Mouse (Mus musculus) hindbrain, embryonic 12.5 days (tissue): ENCODE data around the gene Ehmt1. TPM values are rescaled to one million over a fixed set of nuclear protein-coding genes. Genes with fewer than 3 reads are reported as not detected.

Experiments used
- ATAC-seq: fragments of 200-750 bp; cut with Nextera tagmentation; 2 replicates; pipeline ENCODE4 v1.8.0; 2017; ENCODE audit warnings: moderate TSS enrichment; ENCODE audit not compliant: low FRiP score
- H3K27ac ChIP-seq: fragments of 300-500 bp; sonication (generic); 2 replicates; pipeline ENCODE4 v1.5.1; 2016; ENCODE audit warnings: mild to moderate bottlenecking
- H3K27me3 ChIP-seq: fragments of 300-500 bp; sonication (generic); 2 replicates; pipeline ENCODE4 v1.6.1; 2016; ENCODE audit warnings: mild to moderate bottlenecking
- H3K36me3 ChIP-seq: fragments of 300-500 bp; sonication (generic); 2 replicates; pipeline ENCODE4 v1.6.1; 2016; ENCODE audit warnings: mild to moderate bottlenecking
- H3K4me1 ChIP-seq: fragments of 300-500 bp; sonication (generic); 2 replicates; pipeline ENCODE4 v1.6.1; 2016
- H3K4me2 ChIP-seq: fragments of 300-500 bp; sonication (generic); replicated peaks from 2 replicates; pipeline ENCODE4 v1.6.1; 2016; ENCODE audit warnings: mild to moderate bottlenecking
- H3K4me3 ChIP-seq: fragments of 300-500 bp; sonication (generic); 2 replicates; pipeline ENCODE4 v1.5.1; 2016; ENCODE audit warnings: mild to moderate bottlenecking
- H3K9ac ChIP-seq: fragments of 300-500 bp; sonication (generic); 2 replicates; pipeline ENCODE4 v1.6.1; 2016; ENCODE audit warnings: mild to moderate bottlenecking, moderate library complexity
- H3K9me3 ChIP-seq: fragments of 300-500 bp; sonication (generic); replicated peaks from 2 replicates; pipeline ENCODE4 v1.6.1; 2016; ENCODE audit warnings: mild to moderate bottlenecking
- WGBS: fragments of 180-500 bp; shearing (Covaris S2); methylation state at CpG from one replicate; pipeline ENCODE4 v1.1.7; 2016; 5-methylcytosine and 5-hydroxymethylcytosine counted together
- polyA plus RNA-seq: library from polyadenylated mRNA; unstranded; fragments of >200 nt; fragmentation: Nextera tagmentation; extraction: Ambion mirVana; gene quantifications from 2 replicates; pipeline ENCODE4 v1.2.1, GENCODE M21; 2016

The Ehmt1 gene
- polyA plus RNA-seq, 1 experiment from 2014 or later: 134 TPM

DNA sequence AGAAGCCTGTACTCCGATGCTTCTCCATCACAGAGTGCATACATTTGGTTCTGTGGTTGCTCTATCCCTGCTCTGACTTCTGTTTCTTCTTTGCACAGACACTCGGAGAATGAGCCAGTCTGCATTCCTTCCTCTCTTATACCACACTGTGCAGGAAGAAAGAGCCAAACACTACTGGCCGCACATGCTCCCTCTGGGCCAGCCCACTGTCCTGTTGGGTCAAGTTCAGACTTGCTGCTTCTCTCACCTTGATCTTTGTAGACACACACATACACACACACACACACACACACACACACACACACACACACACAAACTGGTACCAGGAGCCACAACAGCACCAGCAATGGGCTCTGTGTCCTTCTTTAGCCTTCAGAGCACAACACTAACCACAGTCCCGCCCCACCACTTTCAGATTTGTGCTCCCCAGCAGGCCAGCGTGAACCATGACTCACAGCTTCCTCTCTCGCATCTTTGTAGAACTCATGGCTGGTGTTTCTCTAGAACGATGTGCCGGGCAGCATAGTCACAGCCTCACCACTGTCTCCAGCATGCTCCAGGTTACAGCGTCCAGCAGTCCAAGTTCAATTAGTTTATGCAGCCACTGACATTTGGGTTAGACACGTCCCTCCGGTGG, 143.3 kb downstream of the Ehmt1 start:
- Histone ChIP-seq H3K4me1 (peaks cover 7% of the 10 kb centered on the region), H3K27ac (no peak overlapping the region), H3K27me3 (no peaks in the 10 kb centered on the region), H3K4me3 (no peak overlapping the region), H3K9me3 (no peaks in the 10 kb centered on the region), H3K36me3 (no peaks in the 10 kb centered on the region), H3K4me2 (no peak overlapping the region), H3K9ac (no peak overlapping the region)
- no peak for ATAC-seq
- 77% methylated on average over 11 of the region's 11 CpGs for WGBS

DNA sequence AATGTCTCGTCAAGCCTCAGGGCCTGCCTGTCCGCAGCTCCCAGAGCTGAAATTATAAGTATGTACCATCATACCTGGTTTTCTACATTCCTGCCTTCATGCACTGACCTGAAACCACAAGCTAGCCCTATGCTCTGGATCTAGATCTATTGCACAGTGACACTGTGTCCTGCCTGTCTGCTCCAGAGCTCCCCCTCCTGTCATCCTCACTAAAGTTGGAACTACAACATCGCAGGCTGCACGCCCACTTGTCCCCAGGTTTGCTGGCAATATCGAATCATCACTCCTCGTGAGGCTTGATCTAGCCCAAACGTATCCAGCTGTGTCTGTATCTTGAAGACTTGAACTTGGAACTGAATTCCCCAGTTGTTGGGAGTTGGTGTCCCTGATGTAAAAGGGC, 144.6 kb downstream of the Ehmt1 start:
- no peak overlapping the region for H3K27ac ChIP-seq

DNA sequence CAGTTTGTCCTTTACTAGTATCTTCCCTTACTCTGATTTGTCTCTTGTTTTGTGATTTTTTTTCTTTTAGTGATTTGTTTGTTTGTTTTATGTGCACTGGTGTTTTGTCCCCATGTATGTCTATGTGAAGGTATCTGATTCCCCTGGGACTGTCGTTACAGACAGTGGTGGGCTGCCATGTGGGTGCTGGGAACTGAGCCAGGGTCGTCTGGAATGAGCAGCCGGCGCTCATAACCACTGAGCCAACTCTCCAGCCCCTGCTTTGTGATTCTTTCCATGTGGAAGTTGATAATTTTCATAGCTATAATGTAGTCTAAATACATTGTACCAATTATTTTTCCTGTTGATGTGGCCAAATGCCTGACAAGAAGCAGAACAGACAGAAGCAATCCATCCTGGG, 148.6 kb downstream of the Ehmt1 start:
- 87% methylated on average over 4 of the region's 4 CpGs for WGBS
- Histone ChIP-seq H3K4me1 (no peaks in the 10 kb centered on the region), H3K27me3 (no peaks in the 10 kb centered on the region), H3K4me2 (no peak overlapping the region), H3K9me3 (no peaks in the 10 kb centered on the region), H3K4me3 (no peak overlapping the region), H3K36me3 (no peaks in the 10 kb centered on the region), H3K9ac (no peak overlapping the region), H3K27ac (no peak overlapping the region)
- no peak for ATAC-seq

More for the DNA sequence above, 144.6 kb downstream of the Ehmt1 start:
- H3K4me3 ChIP-seq: no peak overlapping the region
- ATAC-seq: no peak
- no peak overlapping the region for H3K9ac ChIP-seq
- no peaks in the 10 kb centered on the region for H3K36me3 ChIP-seq
- H3K9me3 ChIP-seq: no peaks in the 10 kb centered on the region
- no peaks in the 10 kb centered on the region for H3K27me3 ChIP-seq
- 65% methylated on average over 7 of the region's 7 CpGs for WGBS
- H3K4me1 ChIP-seq: peaks cover 7% of the 10 kb centered on the region
- H3K4me2 ChIP-seq: no peak overlapping the region

DNA sequence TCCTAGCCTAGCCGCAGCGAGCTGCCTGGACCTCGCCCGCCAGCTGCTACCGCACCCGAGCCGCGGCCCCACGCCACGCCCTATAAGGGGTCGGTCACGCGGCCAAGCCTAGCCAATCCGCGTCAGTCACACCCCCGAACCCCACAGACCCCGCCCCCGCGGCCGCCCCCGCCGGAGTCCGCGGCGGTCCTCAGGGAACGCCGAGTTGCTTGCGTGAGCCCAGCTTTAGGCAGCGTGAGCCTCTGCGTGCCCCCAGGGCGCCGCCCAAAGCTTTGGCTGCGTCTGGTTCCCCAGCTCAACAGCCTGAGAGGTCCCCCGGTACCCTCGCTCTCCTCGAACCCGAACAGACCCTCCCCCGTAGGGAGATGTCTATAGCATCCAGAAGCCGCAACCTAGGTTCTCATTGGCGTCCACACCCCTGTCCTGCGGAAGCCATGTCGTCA, 156.3 kb downstream of the Ehmt1 start, which contains the start of gene Cacna1b:
Gene Cacna1b (minus strand): TSS at position 38 of the 443 bp plus-strand sequence.
- peak; percentile 95 for ATAC-seq
- H3K9me3 ChIP-seq: no peaks in the 10 kb centered on the region
- peak within 1 kb of the TSS; percentile 83 for H3K27ac ChIP-seq
- peak within 1 kb of the TSS; percentile 79 for H3K4me3 ChIP-seq
- WGBS: under 1% methylated on average over 42 of the region's 42 CpGs
- peak within 1 kb of the TSS; percentile 76 for H3K9ac ChIP-seq
- H3K27me3 ChIP-seq: peaks cover 23% of the 10 kb centered on the region
- H3K4me2 ChIP-seq: peak within 1 kb of the TSS; percentile 98
- H3K36me3 ChIP-seq: no peaks in the 10 kb centered on the region
- H3K4me1 ChIP-seq: peaks cover 16% of the 10 kb centered on the region

DNA sequence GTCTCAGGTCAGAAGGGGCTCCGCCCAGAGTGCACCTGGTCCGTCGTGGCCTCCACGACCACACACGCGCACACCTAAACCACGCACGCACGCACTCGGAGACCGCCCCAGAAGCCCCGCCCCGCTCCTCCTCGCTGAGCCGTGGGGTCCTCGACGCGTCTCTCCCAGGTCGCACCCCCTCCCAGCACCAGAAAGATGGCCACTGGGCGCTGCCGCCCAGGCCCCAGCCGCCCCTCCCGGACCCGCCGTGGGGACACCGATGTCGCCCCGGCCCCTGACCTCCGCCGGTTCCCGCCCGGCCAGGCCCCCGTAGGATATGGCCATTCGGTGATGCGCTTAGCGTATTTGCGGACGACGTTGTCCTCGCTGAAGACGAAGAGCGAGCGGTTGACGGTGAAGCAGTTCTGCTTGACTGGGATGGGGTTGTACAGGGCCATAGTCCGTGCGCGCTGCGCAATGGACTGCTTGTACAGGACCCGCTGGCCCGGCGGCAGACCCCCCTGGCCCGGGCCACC, 156.9 kb downstream of the Ehmt1 start:
- Histone ChIP-seq H3K36me3 (no peaks in the 10 kb centered on the region), H3K4me3 (peak overlapping the region; percentile 79), H3K27me3 (peaks cover 23% of the 10 kb centered on the region), H3K27ac (peak overlapping the region; percentile 83), H3K4me2 (peak overlapping the region; percentile 98), H3K9ac (peak overlapping the region; percentile 76), H3K4me1 (peaks cover 16% of the 10 kb centered on the region), H3K9me3 (no peaks in the 10 kb centered on the region)
- peak; percentile 68 for ATAC-seq
- under 1% methylated on average over 50 of the region's 52 CpGs for WGBS

DNA sequence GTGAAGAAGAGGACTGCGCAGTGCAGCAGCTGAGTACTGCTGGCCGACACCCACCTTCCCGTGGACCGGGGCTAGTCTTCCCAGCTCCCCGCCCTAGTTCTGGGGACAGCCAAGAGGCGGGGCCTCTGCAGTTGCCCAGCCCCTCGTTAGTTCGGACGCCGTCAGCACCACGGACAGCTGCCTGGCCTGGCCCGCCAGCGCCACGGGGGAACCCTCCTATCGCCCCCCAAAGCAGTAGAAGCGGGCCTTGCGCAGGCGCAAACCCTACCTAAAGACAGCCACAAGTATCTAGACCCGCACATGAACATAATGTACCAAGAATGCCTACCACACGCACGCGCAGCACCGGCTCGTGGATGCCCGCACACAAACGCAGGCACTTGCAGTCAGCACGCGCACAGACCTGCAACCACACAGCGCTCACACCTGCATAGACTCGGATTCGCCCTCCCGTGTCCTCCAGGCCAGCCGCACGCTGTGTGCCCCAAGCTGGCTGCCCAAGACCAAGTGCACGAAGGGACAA, 157.4 kb downstream of the Ehmt1 start:
- ATAC-seq: peak; percentile 60

DNA sequence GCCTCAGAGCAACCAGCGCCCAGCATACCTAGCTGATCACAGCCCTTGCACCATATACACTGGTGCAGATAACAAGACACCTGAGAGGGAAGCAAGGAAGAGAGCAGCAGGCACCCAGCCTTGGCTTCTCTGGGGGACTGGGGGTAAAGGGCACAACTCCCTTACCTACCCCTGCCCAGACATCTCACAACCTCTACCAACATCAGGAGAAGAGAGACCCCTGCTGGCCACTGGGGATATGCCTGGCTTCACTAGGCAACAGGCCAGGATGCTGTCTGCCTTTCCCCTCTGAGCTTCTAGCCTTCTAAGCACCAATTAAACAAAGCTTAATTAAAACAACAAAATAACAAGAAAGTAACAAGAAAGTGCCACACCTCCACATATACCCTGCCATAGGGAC, 164.1 kb downstream of the Ehmt1 start:
- Histone ChIP-seq H3K4me1 (no peaks in the 10 kb centered on the region), H3K4me2 (no peak overlapping the region), H3K27ac (no peak overlapping the region), H3K27me3 (no peaks in the 10 kb centered on the region), H3K4me3 (no peak overlapping the region), H3K36me3 (peaks cover 13% of the 10 kb centered on the region; the same call in 1 of the 2 replicates), H3K9me3 (no peaks in the 10 kb centered on the region), H3K9ac (no peak overlapping the region)
- no peak for ATAC-seq
- 92% methylated on average over 1 of the region's 1 CpGs for WGBS

More for the DNA sequence above, 157.4 kb downstream of the Ehmt1 start:
- Histone ChIP-seq H3K4me2 (peak overlapping the region; percentile 98), H3K9me3 (no peaks in the 10 kb centered on the region), H3K36me3 (no peaks in the 10 kb centered on the region; the same call in 1 of the 2 replicates), H3K27ac (no peak overlapping the region), H3K9ac (peak overlapping the region; percentile 76), H3K4me3 (peak overlapping the region; percentile 79), H3K4me1 (peaks cover 16% of the 10 kb centered on the region), H3K27me3 (peaks cover 23% of the 10 kb centered on the region)
- 0% methylated on average over 35 of the region's 35 CpGs for WGBS

DNA sequence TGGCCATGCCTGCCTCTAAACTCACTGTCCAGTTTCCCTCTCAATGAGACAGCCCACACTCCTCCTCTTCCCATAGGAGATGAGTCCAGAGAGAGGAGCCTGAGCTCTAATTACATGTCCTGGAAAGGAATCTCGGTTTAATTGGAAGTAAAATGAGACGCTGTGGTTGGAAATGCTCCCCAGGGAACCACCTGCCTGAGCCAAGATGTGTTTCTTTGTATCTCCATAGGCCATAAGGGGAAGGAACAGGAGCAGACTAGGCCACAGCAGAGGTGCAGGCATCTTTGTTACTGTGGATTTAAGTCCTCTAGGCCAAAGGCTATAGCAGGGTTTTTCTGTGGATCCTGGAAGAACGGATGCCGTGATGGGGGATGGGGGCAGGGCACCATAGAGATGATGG, 166.8 kb downstream of the Ehmt1 start:
- H3K9me3 ChIP-seq: no peaks in the 10 kb centered on the region
- 72% methylated on average over 4 of the region's 4 CpGs for WGBS

DNA sequence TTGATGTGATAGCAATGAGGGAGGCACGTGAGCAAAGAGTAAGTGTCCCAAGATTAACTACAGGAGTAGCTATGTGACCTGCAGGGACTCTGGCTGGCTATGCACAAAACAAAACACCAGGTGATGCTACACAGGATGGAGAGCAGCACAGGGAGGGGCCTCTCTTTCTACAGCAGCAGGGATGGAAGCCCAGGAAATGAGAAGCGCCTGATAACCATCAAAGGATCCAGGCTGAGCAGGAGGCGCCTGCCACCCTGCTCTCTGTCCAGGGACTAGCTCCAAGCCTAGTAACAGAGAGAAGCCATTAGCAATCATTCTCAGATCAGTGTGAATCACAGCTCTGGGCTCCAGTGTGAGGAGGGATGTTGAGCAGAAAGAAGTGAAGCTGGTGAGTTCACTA, 169.4 kb downstream of the Ehmt1 start:
- ATAC-seq: no peak
- Histone ChIP-seq H3K4me1 (no peaks in the 10 kb centered on the region), H3K4me3 (no peak overlapping the region), H3K4me2 (no peak overlapping the region), H3K9me3 (no peaks in the 10 kb centered on the region), H3K27me3 (no peaks in the 10 kb centered on the region), H3K36me3 (peaks cover 22% of the 10 kb centered on the region; the same call in 1 of the 2 replicates), H3K9ac (no peak overlapping the region), H3K27ac (no peak overlapping the region)
- WGBS: 69% methylated on average over 3 of the region's 3 CpGs

More for the DNA sequence above, 166.8 kb downstream of the Ehmt1 start:
- Histone ChIP-seq H3K36me3 (peaks cover 18% of the 10 kb centered on the region), H3K27ac (no peak overlapping the region), H3K4me2 (no peak overlapping the region), H3K4me1 (no peaks in the 10 kb centered on the region), H3K4me3 (no peak overlapping the region), H3K9ac (no peak overlapping the region), H3K27me3 (no peaks in the 10 kb centered on the region)
- no peak for ATAC-seq

DNA sequence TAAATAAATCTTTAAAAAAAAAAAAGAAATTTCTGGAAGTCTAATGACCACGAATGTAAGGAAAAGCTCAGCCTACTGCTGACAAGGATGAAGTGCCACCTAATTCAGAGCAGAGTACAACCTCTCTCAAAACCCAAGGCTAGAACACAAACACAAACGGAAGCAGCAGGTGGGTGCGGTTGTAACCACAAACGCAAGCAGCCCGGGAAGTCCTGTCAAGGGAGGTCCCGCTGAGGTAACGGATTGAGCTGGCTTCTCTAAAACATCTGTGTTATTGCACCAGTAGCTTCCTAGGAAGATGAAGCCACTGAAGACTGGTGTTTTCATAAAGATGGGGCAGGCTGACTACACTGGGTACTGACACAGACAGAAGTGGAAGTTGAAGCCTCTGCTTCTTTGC, 171.5 kb downstream of the Ehmt1 start:
- 66% methylated on average over 7 of the region's 7 CpGs for WGBS
- peaks cover 15% of the 10 kb centered on the region; the same call in 1 of the 2 replicates for H3K36me3 ChIP-seq

More for the DNA sequence above, 171.5 kb downstream of the Ehmt1 start:
- no peaks in the 10 kb centered on the region for H3K27me3 ChIP-seq
- no peak overlapping the region for H3K27ac ChIP-seq
- H3K4me3 ChIP-seq: no peak overlapping the region
- peaks cover 3% of the 10 kb centered on the region; the same call in 1 of the 2 replicates for H3K4me1 ChIP-seq
- no peak overlapping the region for H3K9ac ChIP-seq
- H3K9me3 ChIP-seq: no peaks in the 10 kb centered on the region
- no peak overlapping the region for H3K4me2 ChIP-seq
- ATAC-seq: no peak
